Mouse (Mus musculus) CD4-positive, CD25-positive, alpha-beta regulatory T cell, adult 2 months (primary cell): Measurements from ENCODE around the gene Snrnp200.
"Not testable (repeated sequence)": the region's sequence is repeated elsewhere in the genome, so short reads cannot be mapped to it uniquely, and the experiment has no call there.

ENCODE experiments used
- DNase-seq: peaks from one replicate; pipeline ENCODE4 v3.0.0-alpha.2; 2012; ENCODE audit warnings: low read depth, low spot score

Gene Snrnp200

DNA sequence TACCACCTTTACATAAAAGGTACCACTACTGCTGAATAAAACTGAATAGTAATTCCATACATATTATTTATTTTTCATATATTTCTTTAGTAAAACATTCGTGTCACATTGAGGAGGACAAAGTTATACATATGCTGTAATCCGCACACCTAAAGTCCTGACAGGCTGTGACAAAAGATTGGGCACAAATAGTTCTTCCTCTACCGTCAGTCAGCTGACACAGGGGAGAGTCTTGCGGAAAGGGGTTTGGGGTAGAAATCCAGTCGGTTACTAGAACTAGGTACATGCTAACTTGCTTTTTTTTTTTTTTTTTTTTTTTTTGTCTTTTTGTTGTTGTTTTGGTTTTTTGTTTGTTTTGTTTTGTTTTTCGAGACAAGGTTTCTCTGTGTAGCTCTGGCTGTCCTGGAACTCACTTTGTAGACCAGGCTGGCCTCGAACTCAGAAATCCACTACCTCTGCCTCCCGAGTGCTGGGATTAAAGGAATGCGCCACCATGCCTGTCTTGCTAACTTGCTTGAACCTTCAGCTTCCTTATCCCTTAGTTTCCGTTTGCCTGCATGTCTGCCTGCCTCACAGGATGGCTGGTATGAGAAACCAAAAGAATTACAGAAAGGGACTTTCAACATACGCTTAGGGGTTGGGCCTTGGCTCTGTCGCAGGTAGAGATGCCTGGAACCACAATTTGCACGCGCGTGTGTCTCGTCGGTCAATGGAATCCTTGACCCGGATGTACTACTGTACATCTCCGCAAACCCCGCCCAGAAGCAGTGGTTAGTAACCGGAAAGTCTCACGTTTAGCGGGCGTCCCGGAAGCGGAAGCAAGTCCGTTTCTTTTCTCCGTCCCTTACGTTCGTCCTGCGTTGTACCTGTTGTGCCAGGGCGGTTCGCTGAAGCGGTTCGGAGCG, at the start of gene Snrnp200, which contains the start of gene 1810024B03Rik:
Snrnp200 (plus strand) TSS at position 840 of the 905 bp plus-strand sequence.
1810024B03Rik (minus strand) TSS at position 734 of the 905 bp plus-strand sequence.
- peak; percentile 96 for DNase-seq

DNA sequence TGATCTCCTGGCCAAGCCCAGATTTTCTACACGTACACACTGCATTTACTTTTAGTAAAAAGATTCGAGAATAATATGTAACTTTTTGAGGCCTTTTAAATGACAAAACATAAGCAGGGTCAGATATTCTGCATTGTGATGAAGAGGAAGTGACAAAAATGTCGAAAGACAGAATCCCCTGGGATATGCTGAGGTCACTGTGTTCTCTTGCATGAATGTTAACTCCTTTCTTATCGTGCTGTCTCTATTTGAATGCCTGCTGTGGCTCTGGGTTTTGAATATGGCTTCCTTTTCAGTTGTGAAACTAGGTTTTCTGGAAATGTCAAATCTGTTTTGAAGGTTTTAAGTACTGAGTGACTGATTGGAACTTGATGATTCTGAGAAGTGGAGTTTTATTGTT, 42.5 kb upstream of the Snrnp200 start:
- no peak for DNase-seq

DNA sequence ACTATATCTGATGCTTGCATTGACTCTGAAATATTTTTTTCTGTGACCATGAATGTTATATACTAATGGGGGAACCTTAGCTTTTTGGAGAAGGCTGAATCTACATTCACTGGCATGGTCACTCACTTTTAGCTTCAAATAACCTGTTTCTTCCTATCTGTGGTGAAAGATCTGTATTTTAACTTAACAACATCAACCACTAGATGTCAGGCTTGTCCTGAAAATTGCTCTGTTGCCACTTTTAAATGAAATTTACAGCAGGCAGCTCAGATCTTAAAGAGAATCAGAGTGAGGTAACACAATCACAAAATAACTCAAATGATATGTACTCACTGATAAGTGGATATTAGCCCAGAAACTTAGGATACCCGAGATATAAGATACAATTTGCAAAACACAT, 41.9 kb upstream of the Snrnp200 start:
- peak; percentile 72 for DNase-seq

DNA sequence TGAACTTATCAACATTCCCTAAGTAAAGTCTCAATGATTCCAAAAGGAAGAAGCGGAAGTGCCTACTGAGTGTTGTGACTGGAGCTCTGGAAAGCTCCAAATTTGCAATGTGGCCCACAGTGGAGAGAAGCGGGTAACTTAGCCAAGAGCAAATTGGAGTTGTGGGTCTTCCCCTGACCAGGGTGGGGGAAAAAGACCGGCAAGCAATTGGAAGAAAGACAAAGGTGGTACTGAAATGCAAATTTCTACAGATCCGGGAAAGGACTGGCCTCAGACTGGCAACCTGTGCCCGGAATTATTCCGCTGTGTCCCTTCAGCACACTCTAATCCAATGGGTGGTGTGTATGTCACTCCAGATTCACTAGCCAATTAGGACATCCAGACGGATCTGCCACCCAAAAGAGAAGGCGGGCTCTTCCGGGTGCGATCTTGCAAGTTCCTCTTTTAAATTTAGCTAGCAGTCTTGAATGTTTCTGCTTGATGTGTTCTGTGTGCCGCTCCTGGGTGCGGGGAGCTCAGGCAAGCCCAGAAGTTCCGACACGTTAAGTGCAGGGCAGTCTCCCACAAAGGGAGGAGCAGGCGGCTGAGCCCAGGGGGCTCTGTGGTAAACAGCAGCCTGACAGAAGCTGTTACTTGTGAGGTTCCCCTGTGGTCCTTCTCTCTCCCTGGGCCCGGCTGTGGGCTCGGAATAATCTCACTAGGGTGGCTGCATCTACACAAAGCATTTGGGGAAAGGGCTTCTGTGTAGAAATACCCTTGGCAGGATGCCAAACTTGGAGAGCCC, 25.4 kb upstream of the Snrnp200 start:
- DNase-seq, result peak; percentile 88

DNA sequence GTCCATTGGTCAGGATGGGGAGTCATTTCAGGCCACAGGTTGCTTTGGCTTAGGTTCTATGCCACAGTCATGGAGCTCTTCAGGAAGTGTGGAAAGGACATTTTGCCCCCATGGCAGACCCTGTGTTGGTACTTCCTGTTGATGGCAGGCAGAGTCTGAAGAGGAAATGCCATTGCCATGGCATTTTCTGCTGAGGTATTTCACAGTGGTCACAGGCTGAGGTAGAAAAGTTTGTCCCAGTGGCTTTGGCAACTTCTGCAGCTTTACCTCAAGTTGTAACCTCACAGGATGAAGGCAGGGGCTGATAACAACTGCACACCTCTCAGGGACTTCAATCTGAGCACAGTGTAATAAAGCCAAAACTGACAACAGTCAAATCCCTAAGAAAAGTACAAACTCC, 18.6 kb upstream of the Snrnp200 start:
- DNase-seq, result no peak

- peak; percentile 81 for DNase-seq
Observed at GRCm38 (mm10) chr2:127204932-127205331, 3.3 kb upstream of the Snrnp200 start.

- DNase-seq, result not testable (repeated sequence)
Observed at GRCm38 (mm10) chr2:127205936-127206335, 2.2 kb upstream of the Snrnp200 start.

- DNase-seq, result no peak
Observed at GRCm38 (mm10) chr2:127206916-127207315, 1.3 kb upstream of the Snrnp200 start.

GRCm38 (mm10) chr2:127208452-127208769, 225 bp downstream of the Snrnp200 start:
- no peak for DNase-seq

DNA sequence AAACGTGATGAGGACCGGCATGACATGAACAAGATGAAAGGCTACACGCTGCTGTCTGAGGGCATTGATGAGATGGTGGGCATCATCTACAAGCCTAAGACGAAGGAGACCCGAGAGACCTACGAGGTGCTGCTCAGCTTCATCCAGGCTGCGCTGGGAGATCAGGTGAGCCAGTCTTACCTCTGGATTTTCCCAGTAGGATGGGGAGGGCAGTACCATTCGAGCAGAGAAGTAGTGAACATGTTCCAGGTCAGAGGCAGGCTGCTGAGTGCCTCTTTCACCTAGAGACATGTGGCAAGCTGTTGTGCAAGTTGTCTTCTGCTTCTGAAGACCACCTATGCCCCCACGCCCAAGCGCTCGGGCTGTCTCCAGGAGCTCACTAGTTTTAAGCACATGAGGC, 2.5 kb downstream of the Snrnp200 start:
- DNase-seq, result no peak

DNA sequence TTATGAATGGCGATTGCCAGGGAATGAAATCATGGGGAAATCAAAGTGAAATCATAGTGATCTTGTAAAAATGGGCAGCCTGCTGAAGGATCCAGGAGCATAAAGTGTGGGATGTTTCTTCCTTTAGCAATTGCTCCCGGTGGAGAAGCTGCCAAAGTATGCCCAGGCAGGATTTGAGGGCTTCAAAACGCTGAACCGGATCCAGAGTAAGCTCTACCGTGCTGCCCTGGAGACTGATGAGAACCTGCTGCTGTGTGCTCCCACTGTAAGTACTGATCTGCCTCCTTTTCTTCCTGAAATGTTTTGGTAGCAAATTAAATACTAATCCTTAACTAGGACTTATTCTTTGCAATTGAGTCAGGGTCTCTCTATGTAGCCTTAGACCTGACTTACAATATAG, 9.6 kb downstream of the Snrnp200 start:
- DNase-seq, result no peak

DNA sequence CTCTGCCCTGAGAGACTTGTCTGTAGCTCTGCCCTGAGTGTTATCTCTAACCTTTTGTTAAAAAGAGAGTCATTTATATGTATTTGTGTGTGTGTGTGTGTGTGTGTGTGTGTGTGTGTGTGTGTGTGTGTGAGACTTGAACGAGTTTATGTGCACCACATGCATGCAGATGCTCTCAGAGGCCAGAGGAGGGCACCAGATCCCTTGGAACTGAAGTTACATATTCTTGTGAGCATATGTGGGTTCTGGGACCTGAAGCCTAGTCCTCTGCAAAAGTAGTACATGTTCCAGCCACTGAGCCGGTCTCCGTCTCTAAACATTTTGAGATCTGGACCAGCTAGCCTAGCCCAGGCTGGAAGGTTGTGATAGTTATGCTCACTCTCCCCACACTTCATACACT, 17.1 kb downstream of the Snrnp200 start:
- DNase-seq, result no peak

DNA sequence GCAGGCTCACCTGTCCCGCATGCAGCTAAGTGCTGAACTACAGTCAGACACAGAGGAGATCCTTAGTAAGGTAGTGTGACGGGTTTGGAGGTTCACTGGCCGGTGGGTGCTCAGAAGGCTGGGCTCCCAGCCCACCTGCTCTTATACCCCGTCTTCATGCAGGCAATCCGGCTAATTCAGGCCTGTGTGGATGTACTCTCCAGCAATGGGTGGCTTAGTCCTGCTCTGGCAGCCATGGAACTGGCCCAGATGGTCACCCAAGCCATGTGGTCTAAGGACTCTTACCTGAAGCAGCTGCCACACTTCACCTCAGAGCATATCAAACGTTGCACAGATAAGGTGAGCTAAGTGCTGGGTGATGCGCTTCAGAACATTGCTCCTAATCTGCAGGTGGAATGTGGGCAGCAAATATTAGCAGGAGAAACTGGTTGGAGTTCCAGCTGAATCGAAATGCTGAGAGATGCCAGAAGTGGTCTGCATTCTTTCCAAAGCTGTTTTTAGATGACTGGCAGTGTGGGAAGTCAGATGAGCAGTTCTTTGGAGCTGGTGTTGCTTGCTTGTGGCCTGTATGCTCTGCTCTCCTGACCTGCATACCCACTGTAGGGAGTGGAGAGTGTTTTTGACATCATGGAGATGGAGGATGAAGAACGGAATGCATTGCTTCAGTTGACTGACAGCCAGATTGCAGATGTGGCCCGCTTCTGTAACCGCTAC, 29.9 kb downstream of the Snrnp200 start:
- no peak for DNase-seq

- DNase-seq, result no peak
Observed at GRCm38 (mm10) chr2:127240065-127240464, 31.9 kb downstream of the Snrnp200 start.

GRCm38 (mm10) chr2:127247592-127248333, 39.6 kb downstream of the Snrnp200 start, which contains the start of the genes Ciao1 and Tmem127:
Gene Ciao1 (minus strand): TSS chr2:127247816.
Gene Tmem127 (plus strand): TSS chr2:127247908.
- DNase-seq, result peak; percentile 99

DNA sequence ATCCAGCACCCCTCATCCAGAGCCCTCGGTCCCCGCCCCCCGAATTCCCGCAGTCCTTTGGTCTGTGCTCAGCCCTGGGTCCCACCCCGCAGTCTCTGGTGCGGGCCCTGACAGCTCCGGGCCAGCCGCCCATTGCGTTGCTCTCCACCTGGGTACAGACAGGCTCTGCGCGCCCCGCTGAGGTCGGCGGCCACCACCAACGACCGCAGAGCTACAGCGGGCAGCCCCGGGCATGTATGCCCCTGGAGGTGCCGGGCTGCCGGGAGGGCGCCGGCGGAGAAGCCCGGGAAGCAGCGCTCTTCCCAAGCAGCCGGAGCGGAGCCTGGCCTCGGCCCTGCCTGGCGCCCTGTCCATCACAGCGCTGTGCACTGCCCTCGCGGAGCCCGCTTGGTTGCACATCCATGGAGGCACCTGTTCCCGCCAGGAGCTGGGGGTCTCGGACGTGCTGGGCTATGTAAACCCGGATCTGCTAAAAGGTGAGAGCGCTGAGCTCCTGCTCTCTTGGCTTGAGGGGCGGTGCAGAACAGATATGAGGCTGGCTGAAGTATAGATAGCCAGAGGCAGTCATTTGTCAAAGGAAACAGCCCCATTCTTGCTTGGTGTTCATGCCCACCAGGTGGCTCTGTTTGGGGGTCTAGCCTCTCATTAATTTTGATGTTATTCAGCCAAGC, 40.3 kb downstream of the Snrnp200 start:
- peak; percentile 50 for DNase-seq

- no peak for DNase-seq
Observed at GRCm38 (mm10) chr2:127250291-127251008, 42.3 kb downstream of the Snrnp200 start.

- DNase-seq, result no peak
Observed at GRCm38 (mm10) chr2:127251457-127251856, 43.3 kb downstream of the Snrnp200 start.

GRCm38 (mm10) chr2:127251880-127252527, 43.8 kb downstream of the Snrnp200 start:
- DNase-seq, result no peak
